Mouse (Mus musculus) ovary, adult 18-20 months (tissue): ENCODE results near the gene Abcc1.

Experiments used
- DNase-seq: peaks from one replicate; pipeline ENCODE4 v3.0.0; 2022; ENCODE audit warnings: low spot score, mixed read lengths

Gene Abcc1

GRCm38 (mm10) chr16:14439801-14440614 lies 78.7 kb downstream of the Abcc1 start:
- DNase-seq, result no peak

- no peak for DNase-seq
Observed at GRCm38 (mm10) chr16:14444059-14444855, 82.9 kb downstream of the Abcc1 start.

- DNase-seq, result no peak
Observed at GRCm38 (mm10) chr16:14445197-14445596, 83.8 kb downstream of the Abcc1 start.

GRCm38 (mm10) chr16:14447366-14447765 lies 86.0 kb downstream of the Abcc1 start:
- DNase-seq, result no peak

- no peak for DNase-seq
Observed at GRCm38 (mm10) chr16:14448307-14448706, 86.9 kb downstream of the Abcc1 start.

- no peak for DNase-seq
Observed at GRCm38 (mm10) chr16:14449861-14450260, 88.5 kb downstream of the Abcc1 start.

- no peak for DNase-seq
Observed at GRCm38 (mm10) chr16:14451374-14452046, 90.2 kb downstream of the Abcc1 start.

GRCm38 (mm10) chr16:14462535-14462934 lies 101.2 kb downstream of the Abcc1 start:
- no peak for DNase-seq

GRCm38 (mm10) chr16:14465016-14465415 lies 103.7 kb downstream of the Abcc1 start:
- DNase-seq, result no peak

- no peak for DNase-seq
Observed at GRCm38 (mm10) chr16:14468351-14468750, 107.0 kb downstream of the Abcc1 start.

GRCm38 (mm10) chr16:14468841-14469240 lies 107.5 kb downstream of the Abcc1 start:
- DNase-seq, result no peak

GRCm38 (mm10) chr16:14472171-14472570 lies 110.8 kb downstream of the Abcc1 start:
- DNase-seq, result no peak

GRCm38 (mm10) chr16:14473686-14474085 lies 112.3 kb downstream of the Abcc1 start:
- DNase-seq, result no peak

GRCm38 (mm10) chr16:14475001-14475400 lies 113.6 kb downstream of the Abcc1 start:
- DNase-seq, result no peak

GRCm38 (mm10) chr16:14476056-14476455 lies 114.7 kb downstream of the Abcc1 start:
- no peak for DNase-seq

- no peak for DNase-seq
Observed at GRCm38 (mm10) chr16:14476701-14477400, 115.5 kb downstream of the Abcc1 start.

- no peak for DNase-seq
Observed at GRCm38 (mm10) chr16:14477510-14478300, 116.3 kb downstream of the Abcc1 start.

- no peak for DNase-seq
Observed at GRCm38 (mm10) chr16:14479641-14480040, 118.3 kb downstream of the Abcc1 start.

GRCm38 (mm10) chr16:14483221-14483620 lies 121.9 kb downstream of the Abcc1 start:
- no peak for DNase-seq

- no peak for DNase-seq
Observed at GRCm38 (mm10) chr16:14493491-14494114, 132.2 kb downstream of the Abcc1 start.
